Mouse (Mus musculus) spleen, postnatal 10 days (tissue): Measurements from ENCODE around the gene Il17f.
A peak's percentile ranks its signal among the peaks of the same experiment; 100 is the strongest.
"Not testable (repeated sequence)": the region's sequence is repeated elsewhere in the genome, so short reads cannot be mapped to it uniquely, and the experiment has no call there.

Experiments used
- DNase-seq, 2 experiments: peaks; one replicate each; pipeline ENCODE4 v3.0.0; 2021 to 2022; ENCODE audit warnings: low spot score in 2 of 2

Il17f gene

DNA sequence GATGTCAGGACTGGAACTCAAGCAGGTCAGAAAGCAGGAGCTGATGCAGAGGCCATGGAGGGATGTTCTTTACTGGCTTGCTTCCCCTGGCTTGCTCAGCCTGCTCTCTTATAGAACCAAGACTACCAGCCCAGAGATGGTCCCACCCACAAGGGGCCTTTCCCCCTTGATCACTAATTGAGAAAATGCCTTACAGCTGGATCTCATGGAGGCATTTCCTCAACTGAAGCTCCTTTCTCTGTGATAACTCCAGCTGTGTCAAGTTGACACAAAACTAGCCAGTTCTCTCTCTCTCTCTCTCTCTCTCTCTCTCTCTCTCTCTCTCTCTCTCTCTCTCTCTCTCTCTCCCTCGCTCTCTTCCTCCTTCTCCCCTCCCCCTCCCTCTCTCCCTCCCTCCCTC, at the start of gene Il17f:
Gene Il17f (minus strand): TSS at position 101 of the 400 bp plus-strand sequence.
- DNase-seq: not testable (repeated sequence)

GRCm38 (mm10) chr1:20839911-20840310, 49.5 kb upstream of the Il17f start:
- DNase-seq: no peak

- DNase-seq: no peak
Measured at GRCm38 (mm10) chr1:20836551-20837125, 46.2 kb upstream of the Il17f start.

DNA sequence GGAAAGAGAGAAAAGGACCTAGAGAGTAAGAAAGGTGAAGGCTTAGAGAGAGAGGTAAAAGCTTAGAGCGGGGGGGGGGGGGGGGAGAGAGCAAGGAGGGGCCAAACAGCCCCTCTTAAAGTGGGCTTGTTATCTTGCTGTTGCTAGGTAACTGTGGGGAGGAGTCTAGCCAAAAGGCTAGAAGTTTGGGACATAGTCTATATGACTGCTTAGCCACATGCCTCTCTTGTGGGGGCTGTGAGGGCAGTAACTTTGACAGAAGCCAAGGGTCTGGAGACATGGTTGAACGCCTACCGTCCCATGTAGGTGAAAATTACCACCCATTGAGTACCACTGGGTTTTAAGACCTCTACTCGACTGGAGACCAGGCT, 42.7 kb upstream of the Il17f start:
- no peak for DNase-seq

DNA sequence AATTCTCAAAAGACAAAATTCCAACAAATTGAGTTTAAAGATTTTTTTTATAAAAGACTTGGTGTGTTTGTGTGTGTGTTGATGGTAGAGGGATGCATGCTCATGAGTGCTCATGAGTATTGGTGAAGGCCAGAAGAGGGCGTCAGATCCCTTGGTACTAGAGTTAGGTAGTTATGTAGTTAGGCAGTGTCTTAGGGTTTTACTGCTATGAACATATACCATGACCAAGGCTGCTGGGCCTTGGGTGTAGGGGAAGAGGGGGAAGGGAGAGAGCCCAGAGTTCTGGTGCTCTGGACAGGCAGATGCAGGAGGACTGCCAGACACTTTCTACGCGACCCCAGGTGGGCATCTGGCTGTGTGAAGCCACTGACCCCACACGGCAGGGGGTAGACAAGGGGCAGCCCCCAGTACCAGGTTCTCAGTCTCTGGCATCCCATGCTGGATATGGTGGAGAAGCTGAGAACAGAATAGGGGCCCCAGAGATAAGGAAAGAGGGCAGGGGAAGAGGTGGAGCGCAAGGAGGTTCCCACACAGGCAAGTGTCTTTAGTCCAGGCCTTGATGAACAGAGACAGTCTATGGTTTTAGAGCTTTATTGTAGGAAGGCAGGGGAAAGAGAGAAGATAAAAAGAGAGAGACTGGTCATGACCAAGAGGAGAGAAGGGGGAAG, 42.2 kb upstream of the Il17f start:
- DNase-seq: no peak

DNA sequence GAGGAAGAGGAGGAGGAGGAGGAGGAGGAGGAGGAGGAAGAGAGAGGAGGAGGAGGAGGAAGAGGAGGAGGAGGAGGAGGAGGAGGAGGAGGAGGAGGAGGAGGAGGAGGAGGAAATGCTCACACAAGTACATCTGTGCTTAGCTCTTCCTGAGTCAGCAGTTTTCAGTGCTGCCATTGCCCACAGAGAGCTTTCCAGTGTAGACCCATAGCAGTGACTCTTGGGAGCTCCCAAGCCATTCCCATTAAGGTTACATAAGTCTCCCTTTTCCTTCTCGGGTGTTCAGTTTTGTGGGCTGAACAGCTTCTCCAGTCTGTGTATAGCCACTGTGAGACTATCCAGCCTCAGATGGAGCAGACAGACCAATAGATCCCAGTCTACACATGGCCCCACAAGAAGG, 40.1 kb upstream of the Il17f start:
- no peak for DNase-seq

- DNase-seq: no peak
Measured at GRCm38 (mm10) chr1:20828061-20828460, 37.6 kb upstream of the Il17f start.

GRCm38 (mm10) chr1:20825036-20825435, 34.6 kb upstream of the Il17f start:
- DNase-seq: no peak

DNA sequence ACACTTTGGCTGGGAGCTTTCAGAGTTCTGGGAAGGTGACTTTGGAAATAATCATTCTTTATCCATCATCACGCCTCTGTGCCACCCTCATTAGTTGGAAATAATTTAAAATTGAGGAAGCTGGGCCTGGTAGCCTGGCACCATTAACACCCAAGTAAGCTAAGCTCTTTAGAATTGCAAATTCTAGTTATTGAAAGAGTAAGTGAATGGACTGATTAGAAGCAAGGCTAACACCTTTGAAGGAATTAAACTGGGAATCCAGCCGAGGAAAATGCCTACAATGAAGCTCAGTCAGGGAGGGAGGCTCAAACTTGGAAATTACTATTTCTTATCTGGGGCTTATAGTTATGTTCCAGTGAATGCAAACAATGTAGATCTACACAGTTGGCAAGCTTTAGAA, 33.5 kb upstream of the Il17f start:
- no peak for DNase-seq

GRCm38 (mm10) chr1:20823471-20823870, 33.1 kb upstream of the Il17f start:
- no peak for DNase-seq

DNA sequence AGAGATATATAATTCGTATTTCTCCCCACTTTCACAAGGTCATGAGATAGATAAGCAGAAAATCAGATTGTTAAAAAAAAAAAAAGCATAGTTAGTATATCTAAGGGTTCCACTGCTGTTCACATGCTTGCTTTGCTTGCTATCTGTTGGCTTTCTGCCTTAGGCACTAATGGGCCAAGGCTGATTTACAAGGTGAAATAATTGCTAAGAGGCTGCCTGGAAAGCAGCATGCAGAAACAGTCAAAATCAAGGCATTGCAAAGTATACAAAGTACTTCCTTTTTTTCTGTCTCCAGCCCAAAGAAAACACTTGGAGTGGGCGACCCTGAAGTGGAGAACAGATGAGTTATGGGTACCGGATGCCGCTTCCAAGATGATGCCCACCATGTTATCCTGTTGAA, 30.5 kb upstream of the Il17f start:
- DNase-seq: no peak

DNA sequence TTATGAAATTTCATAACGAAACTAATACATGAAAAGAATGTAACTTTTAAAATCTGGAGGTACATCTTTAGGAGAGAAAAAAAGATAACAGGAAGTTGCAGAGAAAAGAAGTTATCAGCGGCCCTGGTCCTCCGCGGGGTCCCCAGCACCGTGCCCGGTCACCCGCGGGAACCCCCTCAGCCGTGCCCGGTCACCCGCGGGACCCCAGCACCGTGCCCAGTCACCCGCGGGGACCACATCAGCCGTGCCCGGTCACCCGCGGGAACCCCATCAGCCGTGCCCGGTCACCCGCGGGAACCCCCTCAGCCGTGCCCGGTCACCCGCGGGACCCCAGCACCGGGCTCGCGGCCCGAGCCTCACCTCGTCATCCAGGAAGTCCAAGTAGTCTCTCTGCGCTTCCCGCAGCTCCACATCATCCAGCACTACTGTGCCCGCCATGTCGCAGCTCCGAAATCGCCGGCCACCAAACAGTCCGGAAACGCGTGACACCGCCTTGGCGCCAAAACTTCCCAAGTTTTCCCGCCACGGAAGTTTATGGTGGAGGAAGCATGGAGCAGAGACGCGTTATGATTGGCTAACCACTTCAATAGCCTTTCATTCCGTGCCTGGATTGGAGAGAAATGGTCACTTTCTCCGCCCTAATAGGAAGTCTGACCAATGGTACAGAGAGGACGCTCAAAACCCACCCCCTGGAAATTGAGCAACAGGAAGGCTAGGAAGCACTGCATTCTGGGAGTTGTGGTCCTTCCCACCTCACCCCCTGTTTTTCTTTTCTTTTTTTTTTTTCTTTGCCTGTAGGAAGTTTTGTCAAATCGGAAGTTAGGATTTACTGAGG, 29.6 kb upstream of the Il17f start, which contains the start of gene Mcm3:
Gene Mcm3 (minus strand): TSS at position 542 of the 835 bp plus-strand sequence.
- DNase-seq: peak; percentile 84 to 88

DNA sequence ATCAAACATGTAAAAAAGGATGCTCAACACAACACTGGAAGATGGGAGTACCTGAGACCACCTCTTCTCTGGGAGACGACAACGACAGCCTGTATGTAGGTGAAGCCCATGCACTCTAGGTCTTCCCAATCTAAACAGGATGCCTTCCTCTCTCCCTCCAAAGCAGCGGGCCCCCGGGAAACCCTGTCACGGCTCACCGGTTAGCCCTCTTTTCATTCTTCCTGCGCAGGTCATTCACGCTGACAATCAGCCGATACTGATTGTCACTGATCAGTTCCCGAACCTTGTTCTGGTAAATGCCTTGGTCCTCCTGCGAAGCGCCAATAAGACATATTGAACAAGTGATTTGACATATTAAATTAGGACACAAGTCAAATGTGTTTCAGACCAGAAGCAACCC, 27.2 kb upstream of the Il17f start:
- no peak for DNase-seq

GRCm38 (mm10) chr1:20817172-20817571, 26.8 kb upstream of the Il17f start:
- DNase-seq: no peak

DNA sequence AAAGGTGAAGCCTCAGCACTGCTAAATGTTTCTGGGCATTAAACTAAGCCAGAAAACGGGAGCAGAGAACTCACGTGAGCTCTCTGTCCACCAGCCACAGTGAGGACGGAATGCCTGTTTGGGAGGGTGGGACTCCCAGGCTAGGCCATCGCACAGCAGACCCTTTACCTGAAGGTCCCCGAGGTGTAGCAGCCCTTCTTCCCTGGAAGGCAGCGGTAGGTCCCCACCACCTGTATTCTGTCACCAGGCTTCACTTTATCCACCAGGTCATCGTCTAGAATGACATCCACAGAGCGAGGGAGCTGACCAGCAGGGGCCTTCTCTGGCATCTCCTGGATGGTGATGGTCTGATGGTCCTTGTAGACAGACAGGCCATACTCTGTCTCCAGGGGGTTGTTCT, 24.1 kb upstream of the Il17f start:
- no peak for DNase-seq

DNA sequence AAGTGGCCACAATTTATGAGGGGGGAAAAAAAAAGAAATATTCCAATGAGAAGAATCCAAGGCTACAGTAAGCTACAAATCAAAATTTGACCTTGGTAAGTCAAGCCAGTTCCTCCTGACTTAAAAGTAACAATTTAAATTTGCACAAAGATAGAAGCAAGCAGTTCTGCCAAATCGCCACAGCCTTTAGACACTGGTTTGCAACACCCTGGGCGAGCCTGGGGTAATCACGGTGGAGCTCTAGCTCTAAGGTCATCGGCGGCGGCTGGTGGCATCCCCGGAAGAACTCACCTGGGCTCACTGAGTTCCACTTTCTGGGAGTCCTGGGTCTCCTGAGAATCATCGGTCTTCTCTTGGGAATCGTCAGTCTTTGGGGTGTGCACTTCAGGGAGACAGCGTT, 14.1 kb upstream of the Il17f start:
- no peak for DNase-seq

DNA sequence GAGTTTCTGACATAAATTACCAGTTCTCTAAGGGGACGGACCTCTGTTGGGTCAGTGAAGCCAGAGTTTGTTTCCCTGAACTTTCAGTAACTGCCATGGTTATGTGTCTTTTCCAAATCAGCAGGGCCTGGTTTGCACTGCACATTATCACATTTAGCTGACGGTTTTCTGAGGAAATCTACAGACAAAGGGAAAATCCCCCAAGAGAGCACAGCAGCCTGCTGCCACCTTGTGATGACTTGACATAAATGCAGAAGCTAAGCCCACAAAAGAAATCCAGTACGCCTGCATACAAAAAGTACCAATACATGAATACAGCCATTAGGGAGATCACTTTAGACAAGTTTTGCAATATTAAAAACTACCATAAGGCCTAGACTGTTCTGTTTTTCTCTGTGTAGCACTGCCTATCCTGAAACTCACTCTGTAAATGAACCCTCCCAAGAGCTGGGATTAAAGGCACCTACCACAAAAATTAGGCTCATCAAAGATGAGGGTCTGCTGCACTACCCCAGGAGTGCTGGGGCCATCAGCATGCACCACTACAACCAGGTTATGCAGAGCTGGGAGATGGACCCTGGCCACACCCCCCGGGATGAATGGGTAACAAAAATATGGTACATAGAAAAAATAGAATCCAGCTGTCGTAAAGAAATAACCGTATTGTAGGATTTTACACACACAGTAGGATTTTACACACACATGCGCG, 11.4 kb upstream of the Il17f start:
- no peak for DNase-seq

DNA sequence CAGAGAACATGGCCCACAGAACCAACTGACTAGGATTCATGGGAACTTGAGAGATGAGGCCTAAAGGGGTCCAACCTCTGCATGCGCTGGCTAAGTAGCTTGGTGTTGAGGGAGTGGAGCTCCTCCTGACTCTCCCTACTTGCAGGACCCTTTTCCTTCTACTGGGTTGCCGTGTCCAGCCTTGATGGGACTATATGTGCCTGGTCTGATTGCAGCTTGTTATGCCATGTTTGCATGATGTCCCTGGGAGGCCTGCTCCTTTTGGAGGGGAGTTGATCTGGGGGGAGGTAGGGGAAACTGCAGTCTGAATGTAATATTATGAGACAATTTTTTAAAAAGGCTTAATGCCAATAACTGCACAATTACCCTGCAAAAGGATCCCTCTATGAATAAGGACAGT, 10.9 kb upstream of the Il17f start:
- DNase-seq: no peak

DNA sequence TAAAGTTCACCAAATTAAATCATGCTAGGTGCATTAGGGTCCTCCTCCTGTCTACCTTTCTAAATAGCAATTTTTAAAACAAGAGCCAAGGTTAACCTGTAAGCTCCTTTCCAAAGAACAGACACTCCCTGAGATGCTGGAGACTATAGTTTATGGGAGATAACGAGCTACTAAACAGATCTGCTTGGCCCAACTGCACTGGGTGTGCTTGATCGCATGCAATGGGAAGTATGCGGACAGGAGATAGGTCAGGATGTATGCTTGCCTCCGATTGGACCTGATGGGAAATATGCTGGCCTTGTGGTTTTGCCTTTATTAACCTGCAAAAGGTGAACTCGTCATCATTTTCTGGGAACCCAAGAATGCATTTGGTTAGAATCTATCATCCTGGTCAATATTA, 4.8 kb upstream of the Il17f start:
- peak in 1 of 2 experiments; percentile 28 for DNase-seq

- no peak for DNase-seq
Measured at GRCm38 (mm10) chr1:20794760-20795159, 4.3 kb upstream of the Il17f start.

DNA sequence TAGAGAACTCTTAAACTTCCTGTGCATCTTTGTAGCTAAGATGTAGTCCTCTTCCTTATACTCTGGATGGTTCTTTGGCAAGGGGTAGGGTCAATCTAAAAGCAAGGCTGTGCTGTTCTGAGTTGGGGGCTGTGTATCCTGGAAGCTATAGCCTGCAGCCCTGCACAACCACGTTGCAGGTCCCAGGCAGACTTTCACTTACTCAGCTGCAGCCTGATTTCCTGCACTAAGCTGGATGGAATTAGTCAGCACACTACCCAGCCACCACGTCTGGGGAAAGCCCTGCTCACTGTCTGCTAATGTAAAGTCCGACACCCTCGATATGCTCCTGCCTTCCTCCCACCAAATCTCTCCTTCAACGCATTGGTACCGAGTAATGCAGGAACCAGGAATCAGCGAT, 997 bp upstream of the Il17f start:
- DNase-seq: no peak

GRCm38 (mm10) chr1:20788419-20788818, 2.0 kb downstream of the Il17f start:
- no peak for DNase-seq
